Mouse (Mus musculus): ENCODE results near the gene Tex264. TPM values are rescaled to one million over a fixed set of nuclear protein-coding genes. Genes with fewer than 3 reads are reported as not detected.

Gene Tex264
- polyA plus RNA-seq (2015; fragmentation: Nextera tagmentation; extraction: Ambion mirVana): 84.1 and 88.0 TPM in 2 replicates

- WGBS: under 1% methylated on average over 79 of the region's 86 CpGs
- no peaks in the 10 kb centered on the region for H3K9me3 ChIP-seq (ENCODE audit: low read length)
- peak; percentile 91 for ATAC-seq (ENCODE audit: low FRiP score, low TSS enrichment)
- H3K4me2 ChIP-seq (replicated peaks; ENCODE audit: low read depth, low read length): peak within 1 kb of the TSS; percentile 89
- H3K36me3 ChIP-seq (ENCODE audit: insufficient read depth, low read length): peaks cover 9% of the 10 kb centered on the region
- peaks cover 26% of the 10 kb centered on the region for H3K4me1 ChIP-seq (ENCODE audit: insufficient read depth, low read length)
- H3K9ac ChIP-seq (replicated peaks; ENCODE audit: low read length): peak within 1 kb of the TSS; percentile 88
- no peaks in the 10 kb centered on the region for H3K27me3 ChIP-seq (ENCODE audit: insufficient read depth, low read length)
- peak within 1 kb of the TSS; percentile 86 for H3K27ac ChIP-seq (ENCODE audit: low read length)
- peak within 1 kb of the TSS; percentile 81 for H3K4me3 ChIP-seq (ENCODE audit: low read length)
These were observed at the start of gene Tex264 for GRCm38 (mm10) chr9:106685249-106686101. Gene Tex264 (minus strand): TSS chr9:106685927.

- no peak overlapping the region for H3K4me3 ChIP-seq (ENCODE audit: low read length)
- H3K27me3 ChIP-seq (ENCODE audit: insufficient read depth, low read length): no peaks in the 10 kb centered on the region
- no peaks in the 10 kb centered on the region for H3K36me3 ChIP-seq (ENCODE audit: insufficient read depth, low read length)
- no peak overlapping the region for H3K9ac ChIP-seq (replicated peaks; ENCODE audit: low read length)
- no peak overlapping the region for H3K27ac ChIP-seq (ENCODE audit: low read length)
- H3K4me2 ChIP-seq (replicated peaks; ENCODE audit: low read depth, low read length): no peak overlapping the region
- H3K4me1 ChIP-seq (ENCODE audit: insufficient read depth, low read length): no peaks in the 10 kb centered on the region
- 76% methylated on average over 2 of the region's 2 CpGs for WGBS
- ATAC-seq (ENCODE audit: low FRiP score, low TSS enrichment): no peak
- no peaks in the 10 kb centered on the region for H3K9me3 ChIP-seq (ENCODE audit: low read length)
These were observed 48.0 kb upstream of the Tex264 start for GRCm38 (mm10) chr9:106733690-106734089.

GRCm38 (mm10) chr9:106729416-106729815 is 43.7 kb upstream of the Tex264 start:
- WGBS: 88% methylated on average over 2 of the region's 2 CpGs
- no peak for ATAC-seq (ENCODE audit: low FRiP score, low TSS enrichment)
- Histone ChIP-seq H3K36me3 (ENCODE audit: insufficient read depth, low read length) (no peaks in the 10 kb centered on the region), H3K9ac (replicated peaks; ENCODE audit: low read length) (no peak overlapping the region), H3K27me3 (ENCODE audit: insufficient read depth, low read length) (no peaks in the 10 kb centered on the region), H3K9me3 (ENCODE audit: low read length) (no peaks in the 10 kb centered on the region), H3K4me3 (ENCODE audit: low read length) (no peak overlapping the region), H3K4me1 (ENCODE audit: insufficient read depth, low read length) (no peaks in the 10 kb centered on the region), H3K27ac (ENCODE audit: low read length) (no peak overlapping the region), H3K4me2 (replicated peaks; ENCODE audit: low read depth, low read length) (no peak overlapping the region)

- ATAC-seq (ENCODE audit: low FRiP score, low TSS enrichment): no peak
- Histone ChIP-seq H3K4me1 (ENCODE audit: insufficient read depth, low read length) (no peaks in the 10 kb centered on the region), H3K9ac (replicated peaks; ENCODE audit: low read length) (no peak overlapping the region), H3K4me2 (replicated peaks; ENCODE audit: low read depth, low read length) (no peak overlapping the region), H3K9me3 (ENCODE audit: low read length) (no peaks in the 10 kb centered on the region), H3K4me3 (ENCODE audit: low read length) (no peak overlapping the region), H3K36me3 (ENCODE audit: insufficient read depth, low read length) (peaks cover 4% of the 10 kb centered on the region; the same call in 1 of the 2 replicates), H3K27ac (ENCODE audit: low read length) (no peak overlapping the region), H3K27me3 (ENCODE audit: insufficient read depth, low read length) (no peaks in the 10 kb centered on the region)
- WGBS: 68% methylated on average over 1 of the region's 1 CpGs
These were observed 41.2 kb upstream of the Tex264 start for GRCm38 (mm10) chr9:106726891-106727290.

- no peak for ATAC-seq (ENCODE audit: low FRiP score, low TSS enrichment)
- no peaks in the 10 kb centered on the region for H3K4me1 ChIP-seq (ENCODE audit: insufficient read depth, low read length)
- no peak overlapping the region for H3K4me2 ChIP-seq (replicated peaks; ENCODE audit: low read depth, low read length)
- H3K4me3 ChIP-seq (ENCODE audit: low read length): no peak overlapping the region
- no peaks in the 10 kb centered on the region for H3K27me3 ChIP-seq (ENCODE audit: insufficient read depth, low read length)
- no peaks in the 10 kb centered on the region for H3K9me3 ChIP-seq (ENCODE audit: low read length)
- peaks cover 4% of the 10 kb centered on the region; the same call in 1 of the 2 replicates for H3K36me3 ChIP-seq (ENCODE audit: insufficient read depth, low read length)
- H3K27ac ChIP-seq (ENCODE audit: low read length): no peak overlapping the region
- WGBS: 90% methylated on average over 2 of the region's 2 CpGs
- no peak overlapping the region for H3K9ac ChIP-seq (replicated peaks; ENCODE audit: low read length)
These were observed 39.7 kb upstream of the Tex264 start for GRCm38 (mm10) chr9:106725435-106725834.

GRCm38 (mm10) chr9:106724864-106725263 is 39.1 kb upstream of the Tex264 start:
- 88% methylated on average over 1 of the region's 1 CpGs for WGBS
- no peaks in the 10 kb centered on the region for H3K27me3 ChIP-seq (ENCODE audit: insufficient read depth, low read length)
- H3K4me1 ChIP-seq (ENCODE audit: insufficient read depth, low read length): no peaks in the 10 kb centered on the region
- no peaks in the 10 kb centered on the region for H3K9me3 ChIP-seq (ENCODE audit: low read length)
- H3K27ac ChIP-seq (ENCODE audit: low read length): no peak overlapping the region
- no peak overlapping the region for H3K4me2 ChIP-seq (replicated peaks; ENCODE audit: low read depth, low read length)
- ATAC-seq (ENCODE audit: low FRiP score, low TSS enrichment): no peak
- no peak overlapping the region for H3K4me3 ChIP-seq (ENCODE audit: low read length)
- no peak overlapping the region for H3K9ac ChIP-seq (replicated peaks; ENCODE audit: low read length)
- peaks cover 7% of the 10 kb centered on the region; the same call in 1 of the 2 replicates for H3K36me3 ChIP-seq (ENCODE audit: insufficient read depth, low read length)

GRCm38 (mm10) chr9:106716729-106717128 is 31.0 kb upstream of the Tex264 start:
- Histone ChIP-seq H3K27ac (ENCODE audit: low read length) (no peak overlapping the region), H3K9me3 (ENCODE audit: low read length) (no peaks in the 10 kb centered on the region), H3K4me3 (ENCODE audit: low read length) (no peak overlapping the region), H3K4me2 (replicated peaks; ENCODE audit: low read depth, low read length) (no peak overlapping the region), H3K4me1 (ENCODE audit: insufficient read depth, low read length) (no peaks in the 10 kb centered on the region), H3K36me3 (ENCODE audit: insufficient read depth, low read length) (peaks cover 57% of the 10 kb centered on the region), H3K9ac (replicated peaks; ENCODE audit: low read length) (no peak overlapping the region), H3K27me3 (ENCODE audit: insufficient read depth, low read length) (no peaks in the 10 kb centered on the region)
- ATAC-seq (ENCODE audit: low FRiP score, low TSS enrichment): no peak
- WGBS: 97% methylated on average over 4 of the region's 4 CpGs

- H3K4me2 ChIP-seq (replicated peaks; ENCODE audit: low read depth, low read length): no peak overlapping the region
- ATAC-seq (ENCODE audit: low FRiP score, low TSS enrichment): no peak
- no peak overlapping the region for H3K9ac ChIP-seq (replicated peaks; ENCODE audit: low read length)
- H3K9me3 ChIP-seq (ENCODE audit: low read length): no peaks in the 10 kb centered on the region
- H3K27me3 ChIP-seq (ENCODE audit: insufficient read depth, low read length): no peaks in the 10 kb centered on the region
- no peak overlapping the region for H3K4me3 ChIP-seq (ENCODE audit: low read length)
- no peaks in the 10 kb centered on the region for H3K4me1 ChIP-seq (ENCODE audit: insufficient read depth, low read length)
- H3K27ac ChIP-seq (ENCODE audit: low read length): no peak overlapping the region
- H3K36me3 ChIP-seq (ENCODE audit: insufficient read depth, low read length): peaks cover 57% of the 10 kb centered on the region
- 76% methylated on average over 2 of the region's 2 CpGs for WGBS
These were observed 30.5 kb upstream of the Tex264 start for GRCm38 (mm10) chr9:106716232-106716631.

- Histone ChIP-seq H3K9me3 (ENCODE audit: low read length) (no peaks in the 10 kb centered on the region), H3K27ac (ENCODE audit: low read length) (no peak overlapping the region), H3K4me3 (ENCODE audit: low read length) (no peak overlapping the region), H3K4me2 (replicated peaks; ENCODE audit: low read depth, low read length) (no peak overlapping the region), H3K9ac (replicated peaks; ENCODE audit: low read length) (no peak overlapping the region), H3K4me1 (ENCODE audit: insufficient read depth, low read length) (no peaks in the 10 kb centered on the region), H3K27me3 (ENCODE audit: insufficient read depth, low read length) (no peaks in the 10 kb centered on the region), H3K36me3 (ENCODE audit: insufficient read depth, low read length) (peaks cover 64% of the 10 kb centered on the region)
- WGBS: 93% methylated on average over 2 of the region's 2 CpGs
- ATAC-seq (ENCODE audit: low FRiP score, low TSS enrichment): no peak
These were observed 26.7 kb upstream of the Tex264 start for GRCm38 (mm10) chr9:106712470-106712869.

GRCm38 (mm10) chr9:106692973-106693481 is 7.3 kb upstream of the Tex264 start:
- Histone ChIP-seq H3K27me3 (ENCODE audit: insufficient read depth, low read length) (no peaks in the 10 kb centered on the region), H3K36me3 (ENCODE audit: insufficient read depth, low read length) (peaks cover 22% of the 10 kb centered on the region), H3K9me3 (ENCODE audit: low read length) (no peaks in the 10 kb centered on the region), H3K4me2 (replicated peaks; ENCODE audit: low read depth, low read length) (no peak overlapping the region), H3K27ac (ENCODE audit: low read length) (no peak overlapping the region), H3K9ac (replicated peaks; ENCODE audit: low read length) (no peak overlapping the region), H3K4me3 (ENCODE audit: low read length) (no peak overlapping the region), H3K4me1 (ENCODE audit: insufficient read depth, low read length) (no peaks in the 10 kb centered on the region)
- ATAC-seq (ENCODE audit: low FRiP score, low TSS enrichment): no peak
- WGBS: 94% methylated on average over 11 of the region's 11 CpGs

Measured in kidney, embryonic 16.5 days (tissue).